10 mouse cellular contexts compared by ENCODE assay signal in the genomic region with DNA sequence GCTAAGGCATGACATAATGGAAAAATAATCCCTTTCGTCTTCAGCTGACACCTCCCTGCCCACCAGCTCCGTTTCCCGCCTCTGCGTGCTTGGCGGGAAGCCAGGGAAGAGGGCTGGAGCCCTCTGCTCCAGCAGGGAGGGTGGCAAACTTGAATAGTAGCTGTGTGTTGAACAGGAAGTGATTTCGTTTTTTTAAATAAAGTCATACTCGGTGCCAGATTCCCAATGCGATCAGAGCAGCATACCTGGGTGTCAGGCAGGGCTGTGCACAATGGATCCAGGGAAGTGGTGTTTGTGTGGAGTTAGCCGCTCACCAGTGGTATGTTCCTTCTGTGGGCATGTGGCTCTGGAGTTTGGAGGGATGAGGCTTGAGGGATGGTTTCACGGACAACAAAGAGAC.
DNase-seq lines count a peak whose midpoint lies in the region; ATAC-seq lines count a peak whose summit lies in the region.
"Had no signal": no experiment of that assay in that cellular context is flagged by ENCODE, and none has a peak within 500 bp of the region (broad histone marks: within the 10 kb centered on the region; RNA-seq: fewer than 3 reads in every experiment).

No protein-coding gene starts in this region.

- 74% methylated on average over 10 of the region's 10 CpGs for WGBS in forebrain, embryonic 10.5 days
- WGBS in forebrain, embryonic 11.5 days = 61% methylated on average over 10 of the region's 10 CpGs
- 42% methylated on average over 10 of the region's 10 CpGs for WGBS in embryonic facial prominence, embryonic 15.5 days
- WGBS in midbrain, embryonic 14.5 days = 45% methylated on average over 10 of the region's 10 CpGs

- ATAC-seq in forebrain, embryonic 11.5 days (replicated peaks; ENCODE audit: low FRiP score) = no peak
- ATAC-seq in embryonic facial prominence, embryonic 15.5 days (ENCODE audit: insufficient number of reproducible peaks, low FRiP score, low TSS enrichment, low read depth) = peak; percentile 60
- no peak for ATAC-seq in midbrain, embryonic 14.5 days (ENCODE audit: low FRiP score, low TSS enrichment)

- no peak overlapping the region for H3K9ac ChIP-seq in forebrain, embryonic 11.5 days (ENCODE audit: low read length)
- no peak overlapping the region for H3K9ac ChIP-seq in embryonic facial prominence, embryonic 15.5 days
- no peak overlapping the region for H3K9ac ChIP-seq in midbrain, embryonic 14.5 days (replicated peaks; ENCODE audit: low read length)
- H3K9ac ChIP-seq: liver, embryonic 14.5 days had no signal

- H3K36me3 ChIP-seq in forebrain, embryonic 10.5 days (replicated peaks) = no peaks in the 10 kb centered on the region
- H3K36me3 ChIP-seq in forebrain, embryonic 11.5 days (ENCODE audit: control insufficient read depth, insufficient read depth, low read length) = no peaks in the 10 kb centered on the region
- H3K36me3 ChIP-seq in embryonic facial prominence, embryonic 15.5 days = no peaks in the 10 kb centered on the region
- H3K36me3 ChIP-seq in midbrain, embryonic 14.5 days (ENCODE audit: control insufficient read depth, insufficient read depth, low read length) = no peaks in the 10 kb centered on the region
- H3K36me3 ChIP-seq: G1E had no signal

- H3K27me3 ChIP-seq in forebrain, embryonic 10.5 days (ENCODE audit: poor library complexity, severe bottlenecking) = no peaks in the 10 kb centered on the region
- no peaks in the 10 kb centered on the region for H3K27me3 ChIP-seq in forebrain, embryonic 11.5 days (ENCODE audit: control insufficient read depth, insufficient read depth, low read length)
- no peaks in the 10 kb centered on the region for H3K27me3 ChIP-seq in embryonic facial prominence, embryonic 15.5 days
- no peaks in the 10 kb centered on the region for H3K27me3 ChIP-seq in midbrain, embryonic 14.5 days (ENCODE audit: control insufficient read depth, insufficient read depth, low read length)

- no peak overlapping the region for H3K4me3 ChIP-seq in forebrain, embryonic 10.5 days
- H3K4me3 ChIP-seq in forebrain, embryonic 11.5 days (ENCODE audit: low read depth, low read length) = no peak overlapping the region
- no peak overlapping the region for H3K4me3 ChIP-seq in embryonic facial prominence, embryonic 15.5 days (replicated peaks)
- no peak overlapping the region for H3K4me3 ChIP-seq in midbrain, embryonic 14.5 days (replicated peaks; ENCODE audit: low read depth, low read length)

- peak overlapping the region; percentile 51 for H3K27ac ChIP-seq in forebrain, embryonic 10.5 days
- H3K27ac ChIP-seq in forebrain, embryonic 11.5 days (ENCODE audit: low read depth, low read length) = no peak overlapping the region
- H3K27ac ChIP-seq in embryonic facial prominence, embryonic 15.5 days (replicated peaks) = no peak overlapping the region
- H3K27ac ChIP-seq in midbrain, embryonic 14.5 days (replicated peaks; ENCODE audit: low read depth, low read length) = peak overlapping the region; percentile 60
- H3K27ac ChIP-seq: liver, embryonic 14.5 days had no signal

- DNase-seq in forebrain, embryonic 10.5 days (ENCODE audit: extremely low spot score, low spot score) = no peak
- no peak for DNase-seq in forebrain, embryonic 11.5 days (ENCODE audit: low spot score)
- peak; percentile 77 for DNase-seq in left cerebral cortex, postnatal 4 days
- no peak for DNase-seq in left cerebral cortex, adult 9 months (ENCODE audit: low spot score in 2 of 2)
- DNase-seq in midbrain, embryonic 14.5 days = peak; percentile 65
- DNase-seq in c-Kit-positive CD71-positive TER-119-positive erythroid progenitor cells, embryonic 14.5 days (ENCODE audit: low spot score) = no peak
- no peak for DNase-seq in spleen, postnatal 10 days (ENCODE audit: low spot score in 2 of 2)

- no peaks in the 10 kb centered on the region for H3K9me3 ChIP-seq in forebrain, embryonic 10.5 days
- H3K9me3 ChIP-seq in forebrain, embryonic 11.5 days (ENCODE audit: control insufficient read depth, low read length) = no peaks in the 10 kb centered on the region
- no peaks in the 10 kb centered on the region for H3K9me3 ChIP-seq in embryonic facial prominence, embryonic 15.5 days (replicated peaks)
- H3K9me3 ChIP-seq in midbrain, embryonic 14.5 days (ENCODE audit: control insufficient read depth, low read length) = no peaks in the 10 kb centered on the region

- intact Hi-C loops in left cerebral cortex, postnatal 4 days (cut with DNase I) = no loop called here

- peaks cover 20% of the 10 kb centered on the region for H3K4me1 ChIP-seq in forebrain, embryonic 10.5 days
- H3K4me1 ChIP-seq in forebrain, embryonic 11.5 days (replicated peaks; ENCODE audit: control insufficient read depth, insufficient read depth, low read length) = 0 out of 2 replicates have a peak, but pooled peaks cover 3% of the 10 kb centered on the region
- peaks cover 7% of the 10 kb centered on the region for H3K4me1 ChIP-seq in embryonic facial prominence, embryonic 15.5 days
- H3K4me1 ChIP-seq in midbrain, embryonic 14.5 days (ENCODE audit: control insufficient read depth, insufficient read depth, low read length) = peaks cover 24% of the 10 kb centered on the region; the same call in 1 of the 2 replicates

- no peak overlapping the region for H3K4me2 ChIP-seq in forebrain, embryonic 11.5 days (ENCODE audit: low read depth, low read length, severe bottlenecking)
- no peak overlapping the region for H3K4me2 ChIP-seq in embryonic facial prominence, embryonic 15.5 days (replicated peaks)
- H3K4me2 ChIP-seq in midbrain, embryonic 14.5 days (ENCODE audit: low read length) = no peak overlapping the region

Comparison
In these comparisons a context has a peak if more than half of its experiments do, and no peak if none do; other contexts are left out.
1. DNase-seq: peak in left cerebral cortex, postnatal 4 days (single experiment) and midbrain, embryonic 14.5 days (single experiment); none in forebrain, embryonic 10.5 days (single experiment), forebrain, embryonic 11.5 days (single experiment), left cerebral cortex, adult 9 months (0 of 2), c-Kit-positive CD71-positive TER-119-positive erythroid progenitor cells, embryonic 14.5 days (single experiment) and spleen, postnatal 10 days (0 of 2).
2. H3K27ac ChIP-seq: peak in forebrain, embryonic 10.5 days (single experiment) and midbrain, embryonic 14.5 days (single experiment); none in forebrain, embryonic 11.5 days (single experiment) and embryonic facial prominence, embryonic 15.5 days (single experiment).